Mouse (Mus musculus): ENCODE measurements around the gene Ppp1cc.
"Not testable (repeated sequence)": the region's sequence is repeated elsewhere in the genome, so short reads cannot be mapped to it uniquely, and the experiment has no call there.

Gene Ppp1cc

GRCm38 (mm10) chr5:122212125-122212524 is 54.0 kb downstream of the Ppp1cc start:
- no peak for ATAC-seq (ENCODE audit: low TSS enrichment)

GRCm38 (mm10) chr5:122212820-122213219 is 54.7 kb downstream of the Ppp1cc start:
- not testable (repeated sequence) for ATAC-seq (ENCODE audit: low TSS enrichment)

- ATAC-seq (ENCODE audit: low TSS enrichment), result no peak
Measured at GRCm38 (mm10) chr5:122213861-122214260, 55.8 kb downstream of the Ppp1cc start.

- no peak for ATAC-seq (ENCODE audit: low TSS enrichment)
Measured at GRCm38 (mm10) chr5:122217636-122218035, 59.6 kb downstream of the Ppp1cc start.

GRCm38 (mm10) chr5:122218109-122218905 is 60.2 kb downstream of the Ppp1cc start:
- no peak for ATAC-seq (ENCODE audit: low TSS enrichment)

- no peak for ATAC-seq (ENCODE audit: low TSS enrichment)
Measured at GRCm38 (mm10) chr5:122218928-122219327, 60.9 kb downstream of the Ppp1cc start.

- no peak for ATAC-seq (ENCODE audit: low TSS enrichment)
Measured at GRCm38 (mm10) chr5:122219655-122220629, 61.9 kb downstream of the Ppp1cc start.

GRCm38 (mm10) chr5:122221085-122221484 is 63.0 kb downstream of the Ppp1cc start:
- no peak for ATAC-seq (ENCODE audit: low TSS enrichment)

GRCm38 (mm10) chr5:122224291-122224690 is 66.2 kb downstream of the Ppp1cc start:
- ATAC-seq (ENCODE audit: low TSS enrichment), result no peak

Measured in frontal cortex, adult (tissue).